Mouse (Mus musculus) layer of hippocampus, postnatal 10 days (tissue): Measurements from ENCODE around the gene Gab1. TPM values are rescaled to one million over a fixed set of nuclear protein-coding genes. Genes with fewer than 3 reads are reported as not detected.

ENCODE experiments used
- DNase-seq, 2 experiments: peaks; one replicate each; pipeline ENCODE4 v3.0.0; 2021; ENCODE audit warnings: low spot score in 2 of 2
- long read RNA-seq: library from polyadenylated mRNA; stranded (forward); transcript quantifications from one replicate; pipeline ENCODE4 v2.0.0, GENCODE M21; 2023
- total RNA-seq, 2 experiments: library from RNA; stranded (reverse); gene quantifications; 2 replicates each; pipeline ENCODE4 v1.2.3; 2021

The Gab1 gene
- 10 to 100 TPM; 17.4 to 18.6 TPM for total RNA-seq
- long read RNA-seq, full-length matches to known transcripts, result 6 of 8 reads
- long read RNA-seq, partial matches to known transcripts, result 1 of 8 reads
- long read RNA-seq, other reads (novel, unspliced or antisense), result 1 of 8 reads

- peak; percentile 88 to 90 for DNase-seq
These were observed at the start of gene Gab1 for GRCm38 (mm10) chr8:80880196-80881106. Gene Gab1, minus strand, starts transcription at chr8:80880519.

- no peak for DNase-seq
These were observed 48.5 kb upstream of the Gab1 start for GRCm38 (mm10) chr8:80928770-80929169.

- no peak for DNase-seq
These were observed 43.5 kb upstream of the Gab1 start for GRCm38 (mm10) chr8:80923794-80924316.

- peak; percentile 49 to 65 for DNase-seq
These were observed 42.3 kb upstream of the Gab1 start for GRCm38 (mm10) chr8:80922642-80923041.

GRCm38 (mm10) chr8:80919130-80919529, 38.8 kb upstream of the Gab1 start:
- DNase-seq, result peak in 1 of 2 experiments; percentile 14

GRCm38 (mm10) chr8:80918531-80918930, 38.2 kb upstream of the Gab1 start:
- no peak for DNase-seq

- DNase-seq, result no peak
These were observed 36.3 kb upstream of the Gab1 start for GRCm38 (mm10) chr8:80916463-80917235.

GRCm38 (mm10) chr8:80913016-80913748, 32.9 kb upstream of the Gab1 start:
- peak in 1 of 2 experiments; percentile 15 for DNase-seq

GRCm38 (mm10) chr8:80911400-80911799, 31.1 kb upstream of the Gab1 start:
- DNase-seq, result no peak

GRCm38 (mm10) chr8:80908262-80908907, 28.1 kb upstream of the Gab1 start:
- no peak for DNase-seq

GRCm38 (mm10) chr8:80902354-80902753, 22.0 kb upstream of the Gab1 start:
- no peak for DNase-seq

- no peak for DNase-seq
These were observed 19.0 kb upstream of the Gab1 start for GRCm38 (mm10) chr8:80899364-80899763.

GRCm38 (mm10) chr8:80896026-80896425, 15.7 kb upstream of the Gab1 start:
- no peak for DNase-seq

- no peak for DNase-seq
These were observed 15.1 kb upstream of the Gab1 start for GRCm38 (mm10) chr8:80895397-80895796.

GRCm38 (mm10) chr8:80894528-80894927, 14.2 kb upstream of the Gab1 start:
- no peak for DNase-seq

- DNase-seq, result peak; percentile 63 to 70
These were observed 708 bp downstream of the Gab1 start for GRCm38 (mm10) chr8:80879426-80880195.

GRCm38 (mm10) chr8:80878801-80879425, 1.4 kb downstream of the Gab1 start:
- DNase-seq, result peak; percentile 62 to 68

GRCm38 (mm10) chr8:80878146-80878545, 2.2 kb downstream of the Gab1 start:
- no peak for DNase-seq

GRCm38 (mm10) chr8:80875537-80875936, 4.8 kb downstream of the Gab1 start:
- DNase-seq, result no peak
